Mouse (Mus musculus) retina, postnatal 7 days (tissue): ENCODE results near the gene Dock4.

Experiments used
- DNase-seq: peaks from one replicate; pipeline ENCODE4 v3.0.0-alpha.2; 2012; ENCODE audit warnings: low read depth, low spot score

Gene Dock4

DNA sequence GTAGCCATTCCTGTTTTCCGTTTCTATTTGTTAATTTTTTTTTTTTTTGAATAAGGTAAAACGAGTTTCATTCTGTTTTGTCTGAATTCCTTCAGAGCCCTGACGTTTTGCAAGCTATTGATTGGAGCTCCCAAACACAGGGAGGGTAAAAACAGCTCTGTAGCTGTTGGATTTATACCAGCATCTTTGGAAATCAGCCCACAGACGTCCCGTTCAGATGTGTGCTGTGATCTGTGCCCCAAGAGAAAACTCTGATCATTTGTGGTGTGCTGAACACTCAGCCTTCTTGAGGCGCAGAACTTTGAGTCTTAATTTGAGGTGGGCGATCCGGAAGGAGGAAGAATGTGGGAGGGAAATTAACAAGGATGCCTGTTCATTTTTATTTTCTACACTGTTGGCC lies 62.7 kb downstream of the Dock4 start:
- DNase-seq = no peak

DNA sequence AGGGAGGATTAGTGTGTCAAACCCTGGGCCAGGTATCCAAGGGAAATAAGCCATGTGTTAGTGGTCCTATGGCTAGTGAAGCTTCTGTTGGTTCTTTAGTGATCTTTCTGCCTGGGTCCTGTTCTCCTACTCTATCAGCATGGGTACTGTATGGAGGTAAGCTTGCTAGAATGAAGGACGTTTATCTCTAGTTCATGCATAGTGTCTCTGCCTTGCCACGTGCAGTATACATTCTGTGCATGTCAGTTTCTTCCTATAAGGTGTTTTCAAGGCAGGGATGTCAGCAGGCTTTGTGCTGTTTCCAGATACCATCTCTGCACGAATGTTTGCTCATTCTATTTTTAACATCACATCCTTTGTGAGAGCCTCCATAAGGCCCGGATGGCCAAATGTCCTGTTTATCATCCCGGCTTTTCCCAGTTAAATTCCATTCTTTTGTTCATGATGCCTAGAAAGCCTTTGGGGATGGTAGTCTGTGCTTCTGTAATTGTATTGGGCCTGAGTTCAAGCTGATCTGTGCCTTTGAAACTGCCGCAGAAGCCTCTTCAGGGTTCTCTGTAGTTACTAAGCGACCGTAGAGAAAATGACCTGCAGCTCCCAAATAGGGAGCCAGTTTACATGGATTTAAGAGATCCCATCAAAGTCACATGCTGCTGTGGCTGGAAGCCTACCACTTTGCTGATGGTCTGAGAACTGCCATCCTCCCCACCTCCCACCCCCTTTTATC lies 66.1 kb downstream of the Dock4 start:
- no peak for DNase-seq

DNA sequence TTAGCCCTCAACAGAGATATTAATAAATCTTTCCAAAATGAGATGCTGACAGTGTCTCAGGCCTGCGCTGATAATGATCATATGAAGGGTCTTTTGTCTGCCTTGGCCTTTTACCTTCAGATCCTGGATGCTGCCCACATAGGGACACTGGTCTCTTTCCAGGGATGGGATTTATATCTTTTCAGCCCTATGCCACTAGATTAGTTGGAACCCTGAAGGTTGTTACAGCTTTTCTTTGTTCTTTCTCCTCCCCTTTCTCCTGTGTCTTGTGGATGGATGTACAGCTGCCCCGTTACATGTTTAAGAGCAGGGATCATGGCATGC lies 66.6 kb downstream of the Dock4 start:
- DNase-seq = no peak

DNA sequence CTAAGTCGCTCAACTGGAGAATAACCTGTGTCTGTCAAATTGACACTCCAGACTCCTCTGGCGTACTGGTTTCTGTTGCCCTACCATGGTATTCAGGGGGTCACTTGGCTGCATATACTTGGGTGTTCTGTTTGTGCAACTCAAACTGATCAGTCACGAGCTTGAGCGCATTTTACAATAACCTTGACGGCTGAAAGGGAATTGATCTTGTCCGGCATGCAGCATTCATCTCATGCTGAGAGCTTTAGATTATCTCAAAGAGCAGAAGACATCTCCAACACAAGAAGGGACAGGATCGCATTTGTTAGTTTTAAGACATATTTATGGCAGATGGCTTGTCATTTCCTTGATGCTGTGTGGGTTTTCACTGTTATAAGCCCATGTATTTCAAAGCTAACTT lies 67.2 kb downstream of the Dock4 start:
- DNase-seq = no peak

DNA sequence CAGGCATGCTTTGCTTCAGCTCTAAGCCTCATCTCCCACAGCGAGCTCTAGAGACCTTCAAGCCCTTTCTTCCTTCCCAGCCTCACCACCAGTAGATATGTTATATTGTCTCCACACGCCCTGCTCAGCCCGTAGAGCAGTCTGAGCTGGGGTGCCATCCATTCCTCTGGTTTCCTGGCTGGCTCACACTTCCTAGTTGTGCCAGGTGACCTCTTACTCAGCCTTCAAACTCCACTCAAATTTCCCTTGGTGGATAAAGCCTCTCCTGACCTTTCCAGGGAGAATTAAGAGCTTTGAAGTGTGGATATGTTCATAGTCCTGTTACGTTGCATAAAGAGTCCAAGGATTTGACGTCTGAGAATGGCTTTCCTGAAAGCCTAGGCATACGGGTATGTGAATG lies 68.3 kb downstream of the Dock4 start:
- no peak for DNase-seq

DNA sequence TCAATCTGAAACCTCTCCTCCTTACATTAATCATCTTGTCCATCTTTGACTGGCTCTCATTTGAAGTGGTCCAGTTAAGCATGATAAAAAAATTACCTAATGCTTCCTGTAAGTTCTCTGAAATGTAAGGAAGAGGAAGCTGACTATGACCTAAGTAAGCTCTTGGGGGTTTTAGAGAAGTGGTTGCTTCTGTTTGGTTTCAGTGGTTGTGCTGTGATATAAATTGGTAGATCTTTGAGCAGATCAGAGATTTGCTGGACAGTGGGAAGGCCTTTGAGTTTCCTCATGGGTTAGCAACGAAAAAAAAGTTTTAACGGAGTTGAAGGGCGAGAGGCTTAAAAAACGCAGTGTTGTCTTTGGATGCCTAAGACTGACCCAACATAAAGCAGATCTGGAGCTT lies 76.7 kb downstream of the Dock4 start:
- DNase-seq = no peak

DNA sequence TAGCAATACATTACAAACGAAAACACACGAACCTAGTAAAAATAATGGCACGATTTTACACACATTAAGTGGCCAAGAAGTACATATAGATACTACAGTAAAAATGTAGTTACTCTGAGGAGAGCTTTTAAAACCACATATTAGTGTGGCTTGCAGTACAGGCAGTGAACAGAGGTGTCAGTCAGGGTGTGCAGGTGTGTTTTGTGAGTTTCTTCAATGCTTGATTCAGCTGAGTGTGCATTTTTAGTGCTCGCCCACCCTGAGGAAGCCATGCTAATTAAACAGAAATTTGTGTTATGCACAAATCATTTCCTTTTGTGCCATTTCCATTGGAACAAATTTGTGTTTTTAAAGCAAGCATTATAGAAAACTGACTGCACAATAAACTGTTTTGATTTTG lies 77.3 kb downstream of the Dock4 start:
- no peak for DNase-seq

DNA sequence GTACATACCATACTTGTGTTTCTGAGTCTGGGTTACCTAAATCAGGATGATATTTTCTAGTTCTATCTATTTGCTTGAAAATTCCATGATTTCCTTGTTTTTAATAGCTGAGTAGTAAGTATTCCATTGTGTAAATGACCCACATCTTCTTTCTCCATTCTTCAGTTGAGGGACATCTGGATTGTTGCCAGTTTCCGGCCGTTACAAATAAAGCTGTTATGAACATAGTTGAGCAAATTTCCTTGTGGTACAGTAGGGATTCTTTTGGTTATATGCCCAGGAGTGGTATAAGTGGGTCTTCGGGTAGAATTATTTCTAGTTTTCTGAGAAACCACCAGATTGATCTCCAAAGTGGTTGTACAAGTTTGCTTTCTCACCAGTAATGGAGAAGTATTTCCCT lies 79.3 kb downstream of the Dock4 start:
- no peak for DNase-seq

DNA sequence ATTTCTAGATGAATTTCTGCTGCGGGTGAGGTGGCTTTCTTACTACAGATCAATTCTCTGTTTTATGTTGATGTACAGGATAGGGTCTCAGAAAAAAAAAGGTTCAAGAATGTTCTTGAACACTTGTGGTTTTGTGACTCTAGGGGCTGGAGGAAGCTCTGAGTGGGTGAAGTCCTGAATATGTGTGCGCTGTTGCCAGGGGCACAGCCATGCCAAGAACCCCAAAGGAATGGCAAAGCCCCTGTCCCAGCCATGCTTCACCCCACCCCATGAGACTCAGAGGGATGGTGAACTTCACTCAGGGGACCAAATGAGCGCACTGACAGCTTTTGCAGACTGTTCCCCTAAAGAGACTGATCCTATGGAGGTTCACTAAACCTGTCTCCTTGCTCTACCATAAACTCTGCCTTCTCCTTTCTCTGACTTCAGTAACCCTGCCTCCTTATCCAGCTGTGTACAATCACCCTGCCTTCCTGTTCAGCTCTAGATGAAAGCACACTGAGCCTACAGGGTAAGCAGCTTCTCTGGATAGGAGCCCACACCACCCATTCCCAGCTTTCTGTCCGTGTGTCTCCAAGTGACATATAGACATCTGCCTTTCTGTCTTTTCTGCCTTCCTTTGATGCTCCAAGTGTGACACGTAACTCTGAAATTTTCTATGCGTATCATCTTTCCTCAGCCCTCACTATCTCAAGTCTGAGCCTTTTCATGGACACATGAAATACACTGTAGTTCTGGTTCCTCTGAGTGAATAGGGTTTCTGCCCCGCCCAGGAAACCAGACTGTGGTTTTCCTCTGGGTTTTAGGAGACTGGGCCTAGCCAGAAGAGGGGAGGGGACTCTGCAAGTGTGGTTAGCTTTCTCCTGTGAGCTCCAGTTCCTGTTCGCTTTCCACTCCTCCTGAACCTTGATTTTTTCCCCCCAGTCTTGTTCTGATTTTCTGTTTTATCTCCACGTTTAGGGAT lies 90.2 kb downstream of the Dock4 start:
- DNase-seq = no peak

DNA sequence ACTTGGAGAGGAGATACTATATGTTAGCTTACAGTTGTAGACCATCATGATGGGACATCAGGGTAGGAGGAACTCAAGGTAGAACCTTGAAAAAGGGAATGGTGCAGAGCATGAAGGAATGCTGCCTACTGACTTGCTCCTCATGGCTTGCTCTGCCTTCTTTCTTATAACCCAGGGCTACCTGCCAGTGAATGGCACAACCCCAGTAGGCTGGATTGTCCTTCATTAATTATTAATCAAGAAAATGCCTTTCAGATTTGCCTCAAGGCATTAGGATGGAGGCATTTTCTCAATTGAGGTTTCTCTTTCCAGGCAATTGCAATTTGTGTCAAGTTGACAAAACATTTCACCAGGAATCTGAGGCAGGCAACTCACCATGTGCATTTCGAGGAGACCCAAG lies 92.1 kb downstream of the Dock4 start:
- DNase-seq = no peak

DNA sequence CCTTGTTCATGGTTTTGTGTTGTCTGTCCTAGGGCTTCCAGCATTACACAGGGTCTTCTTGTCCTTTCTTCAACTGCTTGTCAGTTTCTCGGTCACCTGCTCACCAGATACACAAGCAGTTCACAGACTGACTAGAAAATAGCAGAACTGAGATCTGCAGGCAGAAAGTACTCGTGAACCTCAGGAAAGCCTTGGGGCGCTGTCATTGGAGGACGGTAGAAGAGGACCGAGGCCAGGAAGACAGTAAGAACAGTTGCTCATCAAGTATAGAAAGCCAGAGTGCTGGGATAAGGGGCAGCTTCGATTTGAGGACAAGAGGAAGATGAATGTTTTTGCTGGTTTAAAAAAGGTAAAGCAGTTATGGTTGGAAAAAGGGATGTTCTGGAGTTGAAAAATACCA lies 92.6 kb downstream of the Dock4 start:
- DNase-seq = no peak

DNA sequence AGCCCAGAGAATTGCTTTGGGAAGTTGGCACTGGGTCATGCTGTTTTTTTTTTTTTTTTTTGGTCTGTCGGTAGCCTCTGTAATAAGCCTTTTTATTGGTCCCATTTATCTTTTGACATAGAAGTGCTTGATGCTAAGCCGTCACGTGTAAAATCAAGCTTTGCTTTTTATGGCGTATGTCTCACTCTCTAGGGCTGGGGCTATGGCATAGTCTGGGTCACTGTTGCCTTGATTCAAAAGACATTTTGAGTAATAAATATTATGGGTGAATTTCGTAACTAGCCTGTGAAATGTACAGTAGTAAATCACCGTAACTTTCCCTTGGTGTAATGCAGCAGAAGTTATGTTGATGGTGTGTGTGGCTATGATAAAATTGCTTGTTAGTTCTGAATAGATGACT lies 93.0 kb downstream of the Dock4 start:
- DNase-seq = no peak

DNA sequence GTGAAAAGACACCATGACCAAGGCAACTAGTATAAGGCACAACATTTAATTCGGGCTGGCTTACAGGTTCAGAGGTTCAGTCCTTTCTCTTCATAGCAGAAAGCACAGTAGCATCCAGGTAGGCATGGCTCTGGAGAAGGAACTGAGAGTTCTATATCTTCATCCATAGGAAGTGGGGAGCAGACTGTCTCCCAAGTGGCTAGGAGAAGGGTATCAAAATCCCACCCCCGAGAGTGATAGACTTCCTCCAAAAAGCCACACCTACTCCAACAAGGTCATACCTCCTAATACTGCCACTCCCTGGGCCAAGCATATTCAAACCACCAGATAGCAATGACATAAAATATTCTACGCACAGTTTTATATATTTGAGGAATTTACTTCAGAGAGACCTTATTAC lies 98.5 kb downstream of the Dock4 start:
- no peak for DNase-seq

DNA sequence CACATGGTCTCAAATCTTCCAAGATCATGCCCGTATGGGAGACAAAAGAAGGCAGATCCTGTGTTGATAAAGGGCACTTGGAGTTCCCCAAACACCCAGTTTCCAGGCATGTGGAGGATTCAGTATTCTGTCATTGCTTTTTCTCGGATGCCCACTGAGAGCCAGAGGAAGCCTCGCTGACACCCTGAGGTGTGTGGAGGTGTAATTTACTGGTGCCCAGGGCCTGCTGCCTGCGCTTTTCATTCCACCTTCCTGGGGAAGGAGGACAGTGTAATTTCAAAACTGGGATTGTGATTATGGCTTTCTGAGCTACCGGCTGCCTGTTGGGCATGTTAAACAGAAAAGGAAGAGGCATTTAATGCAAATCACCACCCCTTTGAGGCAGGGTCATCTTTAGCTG lies 101.1 kb downstream of the Dock4 start:
- no peak for DNase-seq

DNA sequence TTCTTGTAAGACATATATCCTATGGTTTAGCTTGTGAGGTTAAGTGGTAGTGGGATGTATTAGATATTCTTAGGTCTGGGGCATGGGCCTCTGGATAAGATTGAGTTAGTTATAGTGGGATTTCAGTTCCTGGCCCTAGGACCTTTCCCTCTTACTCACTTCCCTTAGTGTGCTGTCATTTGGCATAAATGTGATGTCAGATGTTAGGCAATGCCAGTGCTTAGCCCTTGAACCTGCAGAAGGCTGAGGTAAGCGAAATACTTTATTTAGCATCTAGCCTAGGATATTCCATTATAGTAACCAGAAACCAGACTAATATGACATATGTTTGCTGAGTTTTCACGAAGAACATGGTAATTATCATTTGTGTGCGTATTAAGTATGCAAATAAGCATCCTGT lies 105.6 kb downstream of the Dock4 start:
- DNase-seq = no peak

DNA sequence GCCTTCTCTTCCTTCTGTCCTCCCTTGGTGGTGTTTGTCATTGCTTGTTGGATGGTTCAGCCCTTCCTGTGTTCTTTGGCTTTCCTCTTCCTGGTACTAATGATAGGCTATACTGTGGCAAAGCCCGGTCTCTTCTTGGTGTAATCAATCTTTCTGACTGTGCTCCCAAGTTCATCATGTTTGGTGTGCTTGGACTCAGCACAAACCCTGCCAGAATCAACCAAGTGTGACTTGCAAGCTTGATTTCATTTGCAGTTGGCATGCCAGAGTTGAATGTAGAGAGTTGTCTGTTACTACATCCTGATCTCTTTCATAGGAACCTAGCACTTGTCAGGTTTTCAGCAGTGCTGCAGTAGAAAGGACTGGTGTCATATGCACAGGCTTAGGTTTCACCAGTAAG lies 106.4 kb downstream of the Dock4 start:
- no peak for DNase-seq

DNA sequence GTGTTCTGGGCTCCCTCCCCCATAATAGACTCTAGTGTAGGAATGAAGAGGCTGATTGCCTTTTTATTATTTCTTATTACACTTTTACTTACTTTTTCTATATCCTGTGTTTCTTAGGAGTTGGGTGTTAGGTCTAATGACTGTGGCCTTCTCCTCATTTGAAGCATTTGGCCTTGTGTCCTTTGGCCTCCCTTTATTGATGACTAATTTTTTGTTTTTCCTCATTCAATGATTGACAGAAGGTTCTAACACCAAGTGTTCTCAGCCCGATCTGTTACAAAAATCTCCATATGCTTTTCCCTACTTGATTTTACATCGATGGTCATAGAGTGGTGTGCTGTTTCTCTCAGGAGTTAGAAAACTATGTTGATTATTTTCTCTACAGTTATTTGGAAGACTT lies 108.2 kb downstream of the Dock4 start:
- DNase-seq = no peak

DNA sequence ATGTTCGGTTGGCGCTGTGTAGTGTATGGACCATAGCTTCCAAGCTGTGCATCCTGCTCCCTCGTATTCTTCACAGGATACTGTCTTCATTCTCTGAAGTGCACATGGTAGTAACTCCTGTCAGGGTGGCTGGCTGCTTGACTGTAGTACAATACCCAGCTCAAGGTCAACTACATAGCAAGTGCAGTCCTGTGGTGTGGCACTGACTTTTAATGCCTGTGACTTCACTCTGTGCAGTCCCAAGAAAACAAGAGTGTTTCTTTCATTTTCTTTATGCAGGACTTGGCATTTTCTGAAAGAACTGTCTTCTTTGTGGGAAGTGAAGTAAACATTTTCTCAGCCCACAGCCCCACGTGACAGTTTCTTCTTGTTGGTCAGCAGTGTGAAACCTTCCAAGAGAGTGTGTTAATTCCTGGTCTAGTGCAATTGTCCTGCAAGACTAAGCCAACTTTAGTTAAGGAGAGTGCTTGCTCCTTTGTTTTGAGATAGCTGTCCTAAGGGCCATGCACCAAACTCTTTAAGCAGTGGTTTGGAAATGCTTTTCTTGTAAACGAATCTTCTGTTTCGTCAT lies 109.3 kb downstream of the Dock4 start:
- no peak for DNase-seq

DNA sequence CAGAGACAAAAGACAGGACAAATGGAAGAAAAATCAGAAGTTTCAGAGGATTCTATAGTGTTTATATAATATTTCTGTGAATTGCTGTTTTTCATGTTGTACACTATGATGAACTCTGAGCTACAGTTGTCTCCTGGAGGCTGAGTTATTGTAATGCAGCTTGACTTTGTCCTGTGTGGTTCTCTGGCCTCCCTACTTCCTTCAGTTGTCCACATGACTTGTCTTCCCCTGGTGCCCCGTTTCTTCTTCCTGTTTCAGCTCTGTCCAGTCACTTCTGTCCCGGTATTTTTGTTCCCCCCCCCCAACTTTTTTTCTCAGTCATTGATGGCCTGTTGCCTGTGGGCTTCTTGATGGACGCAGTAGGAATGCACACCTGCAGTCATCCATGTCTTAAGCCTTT lies 112.8 kb downstream of the Dock4 start:
- no peak for DNase-seq

DNA sequence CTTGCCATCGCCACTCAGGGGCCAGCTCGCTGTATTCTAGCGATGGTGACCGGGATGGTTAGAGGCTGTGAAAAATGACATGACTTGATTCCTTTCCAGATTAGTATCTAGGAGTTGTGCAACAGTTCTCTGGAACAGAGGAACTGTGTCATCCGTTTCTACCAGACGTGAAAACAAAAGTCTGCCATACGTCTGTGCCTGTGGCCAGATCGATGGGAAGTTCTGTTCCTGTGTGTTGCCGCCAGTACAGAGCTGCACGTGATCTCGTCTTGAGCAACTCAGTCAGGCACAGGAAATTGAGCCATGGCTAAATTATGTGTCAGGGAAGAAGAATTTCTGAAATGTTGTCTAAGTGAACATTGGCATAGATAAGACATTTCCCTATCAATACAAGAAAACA lies 113.4 kb downstream of the Dock4 start:
- no peak for DNase-seq

DNA sequence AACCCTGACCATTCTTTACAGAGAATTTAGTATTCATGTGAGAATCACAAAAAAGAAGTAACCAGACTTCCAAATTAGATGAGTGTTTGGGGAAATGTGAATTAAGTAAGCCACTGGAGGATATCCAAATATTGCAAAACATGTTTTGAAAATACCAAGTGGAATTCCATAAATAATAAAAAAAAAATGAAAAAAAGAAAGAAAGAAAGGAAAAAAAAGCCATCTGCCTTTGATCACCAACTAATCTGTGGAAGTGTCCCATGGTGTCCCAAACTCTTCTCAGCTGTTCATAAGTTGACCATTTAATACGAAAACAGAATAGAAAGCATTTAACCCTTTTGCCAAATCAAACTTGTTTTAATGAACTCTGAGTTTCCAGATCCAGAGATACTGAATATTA lies 118.0 kb downstream of the Dock4 start:
- no peak for DNase-seq

DNA sequence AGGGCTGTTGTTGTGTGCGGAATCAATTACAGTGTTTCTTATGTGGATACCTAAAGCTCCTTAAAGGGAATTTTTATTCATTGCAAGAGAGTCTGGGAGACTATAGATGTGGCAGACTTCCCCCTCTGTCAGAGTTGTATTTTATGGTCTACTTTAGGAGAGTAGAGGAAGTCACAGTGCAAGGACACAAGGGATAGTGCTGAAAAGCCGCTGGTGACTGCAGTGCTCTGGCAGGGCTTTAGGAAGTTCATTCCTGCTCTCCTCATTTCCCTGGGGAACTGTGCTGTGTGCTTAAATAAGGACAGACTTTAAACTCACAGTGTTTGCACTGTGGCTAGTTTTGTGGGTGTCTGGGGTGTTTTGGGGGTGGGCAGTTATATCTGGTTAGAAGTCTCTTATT lies 118.5 kb downstream of the Dock4 start:
- no peak for DNase-seq

DNA sequence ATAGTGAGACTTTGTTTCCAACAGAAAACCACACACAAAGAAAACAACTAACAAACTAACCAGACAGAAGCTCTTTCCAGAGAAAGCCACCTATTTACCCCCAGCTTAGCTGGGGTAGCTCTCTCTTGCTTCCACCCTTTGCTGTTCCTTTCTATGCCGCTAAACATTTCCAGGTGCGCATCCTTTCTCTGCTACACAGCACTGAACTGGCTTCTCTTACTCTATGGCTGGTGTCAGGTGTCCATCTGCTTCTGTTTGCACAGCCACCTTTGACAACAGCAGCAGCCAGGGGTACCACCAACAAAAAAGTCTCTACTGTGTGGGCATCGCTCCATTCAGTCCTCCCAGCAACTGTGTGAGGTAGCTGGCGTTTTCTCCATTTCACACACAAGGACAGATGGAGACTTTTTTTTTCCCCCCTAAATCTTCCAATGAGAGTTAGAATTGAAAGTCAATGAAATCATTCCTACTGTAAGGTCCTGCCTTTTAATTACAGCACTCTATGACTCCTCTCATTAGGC lies 122.7 kb downstream of the Dock4 start:
- no peak for DNase-seq
